Mouse (Mus musculus) embryonic facial prominence, embryonic 11.5 days (tissue): ENCODE measurements around the gene Iqsec2. TPM values are rescaled to one million over a fixed set of nuclear protein-coding genes. Genes with fewer than 3 reads are reported as not detected.

ENCODE experiments used
- ATAC-seq: fragments of 200-750 bp; cut with Nextera tagmentation; replicated peaks from 2 replicates; pipeline ENCODE4 v1.8.0; 2017; ENCODE audit warnings: low read depth; ENCODE audit not compliant: insufficient number of reproducible peaks, low FRiP score, low TSS enrichment
- DNase-seq: peaks from one replicate; pipeline ENCODE4 v3.0.0-alpha.2; 2015; ENCODE audit warnings: low spot score
- H3K27ac ChIP-seq: fragments of 300-500 bp; sonication (generic); replicated peaks from 2 replicates; pipeline ENCODE4 v1.5.1; 2014; ENCODE audit warnings: mild to moderate bottlenecking, low read depth, low read length, control low read depth
- H3K27me3 ChIP-seq: fragments of 300-500 bp; sonication (generic); 2 replicates; pipeline ENCODE4 v1.6.1; 2014; ENCODE audit warnings: mild to moderate bottlenecking, low read length, moderate library complexity, mixed read lengths; ENCODE audit not compliant: control insufficient read depth, insufficient read depth
- H3K36me3 ChIP-seq: fragments of 300-500 bp; sonication (generic); replicated peaks from 2 replicates; pipeline ENCODE4 v1.6.1; 2014; ENCODE audit warnings: low read depth, mild to moderate bottlenecking, low read length, moderate library complexity, mixed read lengths; ENCODE audit not compliant: control insufficient read depth, insufficient read depth
- H3K4me1 ChIP-seq: fragments of 300-500 bp; sonication (generic); 2 replicates; pipeline ENCODE4 v1.6.1; 2014; ENCODE audit warnings: low read length, mixed read lengths; ENCODE audit not compliant: control insufficient read depth, insufficient read depth
- H3K4me2 ChIP-seq: fragments of 300-500 bp; sonication (generic); 2 replicates; pipeline ENCODE4 v1.6.1; 2014; ENCODE audit warnings: low read depth, mild to moderate bottlenecking, control low read depth, low read length, moderate library complexity
- H3K4me3 ChIP-seq: fragments of 300-500 bp; sonication (generic); 2 replicates; pipeline ENCODE4 v1.5.1; 2014; ENCODE audit warnings: low read depth, low read length, control low read depth
- H3K9ac ChIP-seq: fragments of 300-500 bp; sonication (generic); replicated peaks from 2 replicates; pipeline ENCODE4 v1.6.1; 2014; ENCODE audit warnings: mild to moderate bottlenecking, control low read depth, low read length
- H3K9me3 ChIP-seq: fragments of 300-500 bp; sonication (generic); replicated peaks from 2 replicates; pipeline ENCODE4 v1.6.1; 2016; ENCODE audit warnings: mild to moderate bottlenecking, low read length, inconsistent platforms, mixed read lengths; ENCODE audit not compliant: control insufficient read depth
- WGBS: fragments of 180-500 bp; shearing (Covaris S2); extraction: QIAGEN DNeasy Blood & Tissue Kit; methylation state at CpG from one replicate; pipeline ENCODE4 v1.1.7; 2014; 5-methylcytosine and 5-hydroxymethylcytosine counted together
- polyA plus RNA-seq: library from polyadenylated mRNA; unstranded; fragments of >200 nt; fragmentation: Nextera tagmentation; extraction: Ambion mirVana; gene quantifications from 2 replicates; pipeline ENCODE4 v1.2.1, GENCODE M21; 2014

Gene Iqsec2
- polyA plus RNA-seq, 1 experiment from 2014 or later: 2.7 TPM

DNA sequence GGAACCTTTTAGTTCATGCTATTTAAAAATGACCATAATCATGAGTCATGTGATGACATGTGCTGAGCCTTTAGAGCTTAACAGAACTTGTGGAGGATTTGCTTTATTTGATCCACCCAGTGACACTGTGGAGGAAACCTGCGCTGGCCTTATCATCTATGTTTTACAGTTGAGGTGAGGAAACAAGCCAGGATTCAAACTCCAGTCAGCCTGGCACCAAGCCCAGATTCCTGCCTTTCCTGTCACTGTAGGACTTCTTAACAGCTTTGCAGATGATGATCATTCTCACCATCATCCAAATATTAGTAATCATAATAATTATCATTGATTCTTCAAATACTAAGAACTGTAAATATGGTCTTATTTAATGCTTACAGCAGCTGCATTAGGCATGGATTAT lies 24.5 kb downstream of the Iqsec2 start:
- H3K4me2 ChIP-seq: no peak overlapping the region
- no peak overlapping the region for H3K4me3 ChIP-seq

DNA sequence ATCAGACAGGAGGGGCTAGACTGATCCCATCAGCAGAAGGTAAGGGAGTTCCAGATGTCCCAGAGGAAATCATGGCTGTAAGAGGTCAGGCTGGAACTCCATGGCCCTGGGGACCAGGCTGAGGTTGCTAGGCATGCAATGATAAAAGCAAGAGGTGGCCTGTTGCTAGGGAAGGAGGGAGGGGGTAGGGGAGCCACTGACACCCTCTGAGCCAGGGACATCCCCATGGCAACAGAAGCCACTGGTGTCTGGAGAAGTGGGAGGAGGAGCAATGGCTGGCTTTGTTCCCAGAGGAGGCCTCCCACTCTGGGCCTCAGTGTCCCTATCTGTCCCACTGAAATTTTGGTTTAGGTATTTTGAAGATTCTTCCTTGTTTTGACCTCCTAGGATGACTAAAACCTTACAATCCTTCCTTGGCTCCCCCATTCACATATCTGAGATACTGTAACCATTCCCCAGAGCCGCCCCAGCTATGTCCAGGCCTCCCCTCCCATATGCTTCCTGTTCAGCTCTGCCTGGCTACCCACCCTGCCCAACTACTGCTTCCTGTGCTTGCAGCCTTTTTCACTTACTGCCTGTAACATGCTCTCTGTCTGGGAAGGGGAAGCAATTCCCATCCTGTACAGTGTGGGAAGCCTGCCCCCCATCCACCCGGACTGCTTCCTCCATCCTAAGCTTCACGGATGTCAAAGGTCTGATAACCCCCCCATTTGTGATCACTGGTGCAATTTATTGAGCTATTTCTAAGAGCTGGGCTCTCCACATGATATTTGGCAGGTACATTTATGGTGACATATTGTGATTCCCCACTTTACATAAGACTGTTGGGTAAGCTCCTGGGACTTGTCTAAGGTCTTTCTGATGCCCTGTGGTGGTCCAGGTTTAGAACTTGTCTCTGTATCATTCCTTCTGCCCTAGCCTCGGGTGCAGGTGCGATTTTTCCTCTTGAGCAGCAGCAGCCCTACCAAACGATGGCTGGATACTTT lies 27.3 kb downstream of the Iqsec2 start:
- Histone ChIP-seq H3K36me3 (no peaks in the 10 kb centered on the region), H3K9me3 (no peaks in the 10 kb centered on the region), H3K27me3 (peaks cover 6% of the 10 kb centered on the region), H3K4me2 (no peak overlapping the region), H3K4me3 (no peak overlapping the region), H3K27ac (no peak overlapping the region), H3K4me1 (no peaks in the 10 kb centered on the region), H3K9ac (no peak overlapping the region)
- ATAC-seq (peak; percentile 78), DNase-seq (peak; percentile 6)
- WGBS: 69% methylated on average over 6 of the region's 6 CpGs

More for the DNA sequence above, 24.5 kb downstream of the Iqsec2 start:
- 92% methylated on average over 1 of the region's 1 CpGs for WGBS
- H3K36me3 ChIP-seq: no peaks in the 10 kb centered on the region
- no peaks in the 10 kb centered on the region for H3K4me1 ChIP-seq
- DNase-seq: no peak
- H3K27me3 ChIP-seq: peaks cover 6% of the 10 kb centered on the region
- H3K9me3 ChIP-seq: no peaks in the 10 kb centered on the region
- ATAC-seq: no peak
- H3K9ac ChIP-seq: no peak overlapping the region
- no peak overlapping the region for H3K27ac ChIP-seq

DNA sequence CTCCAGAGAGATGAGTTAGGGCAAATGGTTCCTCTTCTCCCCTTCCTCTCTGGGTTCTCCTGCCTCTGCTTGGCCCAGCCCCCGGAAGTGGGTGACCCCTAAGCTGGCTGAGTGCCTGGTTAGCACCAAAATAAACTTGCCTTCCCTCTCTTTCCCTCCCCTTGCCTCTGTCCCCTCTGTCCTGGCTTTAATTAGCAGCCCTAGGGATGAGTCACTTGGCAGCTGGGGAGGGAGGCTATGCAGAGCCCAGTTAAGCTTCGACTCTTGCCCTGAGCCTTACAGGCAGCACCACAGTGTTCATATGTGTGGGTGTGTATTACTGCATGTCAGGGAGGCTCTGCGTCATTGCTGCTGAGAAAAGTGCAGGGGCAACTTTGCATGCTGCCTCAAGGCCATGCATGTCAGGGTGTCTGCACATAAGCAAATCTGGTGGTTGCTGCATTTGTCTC lies 28.4 kb downstream of the Iqsec2 start:
- ATAC-seq: no peak; the same call in 1 of the 2 replicates
- Histone ChIP-seq H3K4me1 (no peaks in the 10 kb centered on the region), H3K27me3 (peaks cover 11% of the 10 kb centered on the region), H3K9me3 (no peaks in the 10 kb centered on the region), H3K9ac (no peak overlapping the region), H3K4me3 (no peak overlapping the region), H3K4me2 (no peak overlapping the region), H3K27ac (no peak overlapping the region), H3K36me3 (no peaks in the 10 kb centered on the region)
- WGBS: 41% methylated on average over 3 of the region's 3 CpGs
- DNase-seq: no peak

DNA sequence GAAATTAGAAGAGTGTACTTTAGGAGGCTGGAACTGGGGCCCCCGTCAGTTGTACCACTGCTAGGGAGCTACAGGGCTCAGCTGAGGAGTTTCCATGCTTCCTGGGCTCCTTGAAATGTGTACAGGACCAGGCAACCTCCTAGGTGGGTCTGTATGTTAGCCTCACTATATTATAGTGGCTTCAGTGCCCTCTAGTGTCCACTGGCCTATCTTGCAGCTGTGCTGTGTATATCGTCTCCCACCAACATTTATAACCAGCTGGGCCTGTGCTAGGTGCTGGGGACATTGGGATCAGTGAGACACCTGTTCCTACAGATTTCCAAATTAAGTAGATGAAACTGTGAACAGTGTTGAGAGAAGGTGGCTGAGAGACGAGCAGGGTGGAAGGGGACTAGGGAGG lies 31.2 kb downstream of the Iqsec2 start:
- peak; percentile 37; the same call in 1 of the 2 replicates for ATAC-seq
- Histone ChIP-seq H3K27ac (no peak overlapping the region), H3K9ac (no peak overlapping the region), H3K4me2 (no peak overlapping the region), H3K9me3 (no peaks in the 10 kb centered on the region), H3K4me1 (no peaks in the 10 kb centered on the region), H3K4me3 (no peak overlapping the region), H3K36me3 (no peaks in the 10 kb centered on the region), H3K27me3 (peaks cover 12% of the 10 kb centered on the region)
- WGBS: 23% methylated on average over 3 of the region's 3 CpGs
- DNase-seq: peak; percentile 60

DNA sequence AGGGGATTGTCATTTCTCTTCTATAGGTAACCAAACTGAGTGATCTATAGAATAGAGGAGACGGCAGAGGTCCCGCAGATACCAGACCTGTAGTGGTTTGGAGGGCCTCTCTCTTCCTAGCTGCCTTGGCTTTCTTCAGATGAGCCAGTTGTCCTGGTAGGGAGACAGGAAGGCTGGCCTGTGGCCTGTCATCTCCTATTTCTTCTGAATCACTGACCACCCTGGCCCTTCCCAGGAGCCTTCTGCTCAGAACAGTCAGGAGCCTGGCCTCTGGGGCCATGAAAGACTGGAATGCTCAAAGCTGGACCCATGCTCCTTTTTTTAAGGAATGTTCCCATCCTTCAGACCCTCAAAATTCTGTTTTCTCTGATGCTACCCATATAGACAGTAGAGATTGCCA lies 33.8 kb downstream of the Iqsec2 start:
- 100% methylated on average over 2 of the region's 2 CpGs for WGBS
- no peak for DNase-seq
- Histone ChIP-seq H3K4me1 (no peaks in the 10 kb centered on the region), H3K9ac (no peak overlapping the region), H3K36me3 (no peaks in the 10 kb centered on the region), H3K4me3 (no peak overlapping the region), H3K27ac (no peak overlapping the region), H3K9me3 (no peaks in the 10 kb centered on the region), H3K4me2 (no peak overlapping the region), H3K27me3 (peaks cover 11% of the 10 kb centered on the region)
- ATAC-seq: no peak

DNA sequence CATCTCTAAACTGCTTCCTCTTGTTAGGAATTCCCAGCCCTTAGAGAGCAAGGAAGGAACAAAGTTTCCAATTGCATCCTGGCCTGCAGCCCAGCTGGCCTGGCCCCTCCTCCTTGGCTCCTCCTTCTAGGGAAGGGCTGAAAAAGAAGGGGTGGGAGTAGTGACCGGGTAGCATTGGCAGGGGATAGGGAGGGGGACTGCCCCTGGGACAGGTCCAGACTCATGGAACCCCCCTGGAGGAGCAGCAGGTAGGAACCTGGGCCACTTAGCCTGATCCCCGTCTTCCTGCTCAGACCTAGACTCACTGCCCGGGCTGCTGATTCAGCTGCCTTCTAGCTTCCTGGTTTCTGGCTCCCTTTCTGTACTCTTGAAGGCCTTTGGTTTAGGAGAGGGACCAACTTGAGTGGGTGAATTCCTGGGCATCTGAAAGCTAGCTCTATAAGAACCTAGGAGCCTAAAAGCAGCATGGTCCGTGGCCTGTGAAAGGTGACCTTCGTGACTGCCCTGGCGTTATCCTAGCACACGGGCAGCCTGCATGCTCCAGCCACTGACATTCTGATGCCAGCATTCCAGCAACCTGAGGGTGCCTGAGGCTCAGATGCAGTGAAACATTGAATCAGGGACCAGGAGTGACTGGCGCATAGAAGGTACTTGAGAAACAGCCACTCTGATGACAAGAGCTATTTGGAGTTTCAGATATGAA lies 34.9 kb downstream of the Iqsec2 start:
- Histone ChIP-seq H3K27ac (no peak overlapping the region), H3K36me3 (no peaks in the 10 kb centered on the region), H3K4me2 (no peak overlapping the region), H3K4me3 (no peak overlapping the region), H3K27me3 (peaks cover 11% of the 10 kb centered on the region), H3K9ac (no peak overlapping the region), H3K9me3 (no peaks in the 10 kb centered on the region), H3K4me1 (no peaks in the 10 kb centered on the region)
- 55% methylated on average over 8 of the region's 8 CpGs for WGBS
- ATAC-seq (peak; percentile 56), DNase-seq (no peak)

DNA sequence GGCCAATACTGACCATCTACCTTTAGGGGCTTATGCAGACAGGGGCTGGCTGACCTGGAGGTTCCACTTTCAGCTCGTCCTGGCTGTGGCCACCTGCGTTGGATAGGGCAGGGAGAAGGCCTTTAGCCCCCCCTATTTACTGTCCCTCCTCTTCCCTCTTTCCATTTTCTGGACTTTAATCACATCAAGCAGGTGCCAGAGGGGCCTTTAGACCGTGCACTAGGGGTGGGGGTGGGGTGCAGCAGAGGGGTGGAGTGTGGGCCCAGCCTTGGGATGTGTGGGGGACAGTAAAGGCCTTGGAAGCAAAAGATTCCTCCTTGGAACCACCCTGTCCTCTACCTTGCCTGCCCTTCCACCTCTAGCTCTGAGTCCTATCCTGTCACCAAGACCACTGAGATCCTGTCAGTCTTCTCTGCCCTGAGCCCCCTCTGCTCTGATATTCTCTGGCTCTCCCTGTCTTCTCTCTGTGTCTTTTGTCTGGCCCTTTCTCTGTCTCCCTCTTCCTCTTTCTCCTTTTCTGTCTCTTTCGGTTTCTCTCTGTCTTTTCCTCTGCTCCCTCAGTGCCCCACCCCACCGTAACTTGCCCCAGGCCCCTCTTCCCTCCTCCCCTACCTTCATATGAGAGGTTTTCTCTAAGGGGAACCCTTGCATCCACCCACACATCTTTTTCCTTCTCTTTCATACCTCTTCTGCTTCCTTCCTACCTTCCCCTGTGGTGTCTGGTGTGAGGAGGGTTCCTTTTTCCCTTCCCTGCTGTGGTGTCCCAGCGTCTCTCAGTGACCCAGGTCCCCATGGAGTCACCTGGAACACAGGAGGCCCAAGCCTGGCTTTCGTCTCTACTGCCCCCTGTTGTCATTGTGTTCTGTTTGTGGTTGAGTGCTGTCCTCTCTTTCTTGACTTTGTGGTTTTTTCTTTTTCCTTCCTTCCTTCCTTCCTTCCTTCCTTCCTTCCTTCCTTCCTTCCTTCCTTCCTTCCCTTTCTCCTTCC lies 35.9 kb downstream of the Iqsec2 start:
- Histone ChIP-seq H3K9ac (no peak overlapping the region), H3K36me3 (no peaks in the 10 kb centered on the region), H3K4me3 (no peak overlapping the region), H3K4me1 (no peaks in the 10 kb centered on the region), H3K27ac (no peak overlapping the region), H3K4me2 (no peak overlapping the region), H3K9me3 (no peaks in the 10 kb centered on the region), H3K27me3 (peaks cover 11% of the 10 kb centered on the region)
- ATAC-seq: no peak
- DNase-seq: no peak
- WGBS: 57% methylated on average over 7 of the region's 7 CpGs
